Mouse (Mus musculus) pancreas, adult 10 weeks (tissue): ENCODE measurements around the gene Gpr22. TPM values are rescaled to one million over a fixed set of nuclear protein-coding genes. Genes with fewer than 3 reads are reported as not detected.

Experiments
- polyA plus RNA-seq: library from polyadenylated mRNA; stranded (reverse); fragments of 350-450 nt; fragmentation: Illumina TruSeq; extraction: RNeasy Lipid Tissue Mini Kit (QIAGEN cat#74804); gene quantifications from one replicate; pipeline ENCODE4 v1.2.3, GENCODE M21; 2015; ENCODE audit warnings: low read depth, low replicate concordance; ENCODE audit not compliant: insufficient read depth

The Gpr22 gene
- not detected for polyA plus RNA-seq

DNA sequence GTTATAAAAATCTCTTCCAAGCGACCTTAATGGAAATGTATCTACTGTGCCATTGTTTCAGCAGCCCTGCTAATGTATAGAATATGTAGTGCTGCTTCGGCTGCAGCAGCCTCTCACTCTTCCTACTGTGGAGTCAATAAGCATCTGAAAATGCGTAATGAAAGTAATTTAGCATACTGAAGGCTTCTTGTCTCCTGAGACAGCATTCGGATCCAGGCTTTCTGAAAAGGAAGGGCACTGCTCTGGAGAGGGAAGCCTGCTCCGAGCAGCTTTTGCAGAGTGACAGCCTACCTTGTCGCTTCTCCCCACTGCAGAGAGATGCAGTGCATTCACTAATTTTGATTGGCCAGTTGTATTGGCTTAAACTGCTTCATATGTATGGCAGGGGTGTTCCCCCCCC, at the start of gene Gpr22:
TSS of gene Gpr22 (minus strand) at position 348 of the 400 bp plus-strand sequence.

Other genes starting within 250 kb of the Gpr22 start
- 2.6 TPM for gene Cbll1, start 214.3 kb downstream of the Gpr22 start, polyA plus RNA-seq
- gene Slc26a4, start 154.0 kb downstream of the Gpr22 start, polyA plus RNA-seq: not detected
- 2.9 TPM for gene Bcap29, start 79.3 kb downstream of the Gpr22 start, polyA plus RNA-seq
- 4.5 TPM for gene Dus4l, start 59.1 kb downstream of the Gpr22 start, polyA plus RNA-seq
- gene Cog5, start 59.1 kb downstream of the Gpr22 start, polyA plus RNA-seq: 10.7 TPM
- gene Hbp1, start 236.6 kb upstream of the Gpr22 start, polyA plus RNA-seq: 13.4 TPM